Mouse (Mus musculus) small intestine, adult 2 months (tissue): ENCODE results near the gene Cntn4.

Source experiments
- CTCF ChIP-seq: fragments of 200-500 bp; IDR thresholded peaks from 2 replicates; pipeline ENCODE4 v1.5.1; 2012; ENCODE audit warnings: low read depth, mild to moderate bottlenecking, control low read depth, inconsistent platforms, low read length, moderate library complexity, mixed read lengths; ENCODE audit not compliant: insufficient replicate concordance, insufficient read length; ENCODE audit errors: extremely low read depth
- POLR2A ChIP-seq: fragments of 200-500 bp; IDR thresholded peaks from 2 replicates; pipeline ENCODE4 v1.6.1; 2012; ENCODE audit warnings: low read depth, mild to moderate bottlenecking, control low read depth, inconsistent platforms, low read length, moderate library complexity

DNA sequence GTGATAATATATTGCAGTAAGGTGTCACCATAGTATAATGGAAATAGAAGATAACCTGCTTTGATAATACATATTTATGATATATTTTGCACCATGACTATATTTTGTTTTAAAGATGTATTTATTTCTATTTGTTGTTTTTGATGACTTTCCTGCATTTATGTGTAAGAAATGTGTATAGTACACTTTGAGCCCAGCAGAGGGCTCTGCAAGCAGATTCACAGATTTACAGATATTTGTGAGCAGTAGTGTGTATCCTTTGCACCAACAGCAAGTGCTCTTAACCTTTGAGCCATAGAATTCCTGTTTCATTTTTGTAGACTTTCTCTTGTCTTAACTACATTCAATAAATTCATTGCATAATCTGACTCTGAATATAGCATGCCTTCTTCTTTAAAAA is 10.7 kb downstream of the Cntn4 start:
- TF ChIP-seq POLR2A (no peak), CTCF (no peak)
